Mouse (Mus musculus) midbrain, embryonic 11.5 days (tissue): ENCODE data around the gene Ribc1. TPM values are rescaled to one million over a fixed set of nuclear protein-coding genes. Genes with fewer than 3 reads are reported as not detected.

Source experiments
- ATAC-seq: fragments of 200-750 bp; cut with Nextera tagmentation; 2 replicates; pipeline ENCODE4 v1.8.0; 2017; ENCODE audit warnings: moderate TSS enrichment, moderate library complexity; ENCODE audit not compliant: low FRiP score
- DNase-seq: peaks from one replicate; pipeline ENCODE4 v3.0.0; 2015; ENCODE audit warnings: low spot score; ENCODE audit errors: missing footprints
- H3K27ac ChIP-seq: fragments of 300-500 bp; sonication (generic); 2 replicates; pipeline ENCODE4 v1.5.1; 2014; ENCODE audit warnings: low read depth, low read length
- H3K27me3 ChIP-seq: fragments of 300-500 bp; sonication (generic); 2 replicates; pipeline ENCODE4 v1.6.1; 2014; ENCODE audit warnings: mild to moderate bottlenecking, low read length, moderate library complexity, mixed read lengths; ENCODE audit not compliant: control insufficient read depth, insufficient read depth
- H3K36me3 ChIP-seq: fragments of 300-500 bp; sonication (generic); 2 replicates; pipeline ENCODE4 v1.6.1; 2014; ENCODE audit warnings: mild to moderate bottlenecking, low read length, moderate library complexity, mixed read lengths; ENCODE audit not compliant: control insufficient read depth, insufficient read depth
- H3K4me1 ChIP-seq: fragments of 300-500 bp; sonication (generic); 2 replicates; pipeline ENCODE4 v1.6.1; 2014; ENCODE audit warnings: low read length; ENCODE audit not compliant: control insufficient read depth, insufficient read depth
- H3K4me2 ChIP-seq: fragments of 300-500 bp; sonication (generic); 2 replicates; pipeline ENCODE4 v1.6.1; 2014; ENCODE audit warnings: mild to moderate bottlenecking, moderate library complexity
- H3K4me3 ChIP-seq: fragments of 300-500 bp; sonication (generic); 2 replicates; pipeline ENCODE4 v1.5.1; 2014; ENCODE audit warnings: low read depth, low read length
- H3K9ac ChIP-seq: fragments of 300-500 bp; sonication (generic); 2 replicates; pipeline ENCODE4 v1.6.1; 2014; ENCODE audit warnings: low read length
- H3K9me3 ChIP-seq: fragments of 300-500 bp; sonication (generic); 2 replicates; pipeline ENCODE4 v1.6.1; 2016; ENCODE audit warnings: low read length; ENCODE audit not compliant: control insufficient read depth
- WGBS: fragments of 180-500 bp; shearing (Covaris S2); extraction: QIAGEN DNeasy Blood & Tissue Kit; methylation state at CpG from one replicate; pipeline ENCODE4 v1.1.7; 2014; 5-methylcytosine and 5-hydroxymethylcytosine counted together
- polyA plus RNA-seq: library from polyadenylated mRNA; unstranded; fragments of >200 nt; fragmentation: Nextera tagmentation; extraction: Ambion mirVana; gene quantifications from 2 replicates; pipeline ENCODE4 v1.2.1, GENCODE M21; 2014

Ribc1 gene
- polyA plus RNA-seq = 6.3 and 6.6 TPM in 2 replicates

GRCm38 (mm10) chrX:152016151-152017145, at the start of gene Ribc1, which contains the start of gene Smc1a:
Gene Ribc1 (minus strand): TSS chrX:152016295.
Gene Smc1a (plus strand): TSS chrX:152016428.
- H3K9ac ChIP-seq = peak within 1 kb of the TSS; percentile 74
- H3K9me3 ChIP-seq = no peaks in the 10 kb centered on the region
- WGBS = 22% methylated on average over 63 of the region's 64 CpGs
- peak within 1 kb of the TSS; percentile 52 for H3K4me2 ChIP-seq
- H3K27me3 ChIP-seq = peaks cover 26% of the 10 kb centered on the region
- ATAC-seq (peak; percentile 98), DNase-seq (peak; percentile 97)
- peak within 1 kb of the TSS; percentile 81 for H3K27ac ChIP-seq
- H3K4me3 ChIP-seq = peak within 1 kb of the TSS; percentile 50
- H3K4me1 ChIP-seq = 0 out of 2 replicates have a peak, but pooled peaks cover 5% of the 10 kb centered on the region
- H3K36me3 ChIP-seq = no peaks in the 10 kb centered on the region

GRCm38 (mm10) chrX:152065674-152066073, 49.6 kb upstream of the Ribc1 start:
- WGBS = 64% methylated on average over 2 of the region's 2 CpGs
- Histone ChIP-seq H3K27me3 (peaks cover 50% of the 10 kb centered on the region), H3K27ac (no peak overlapping the region), H3K9ac (no peak overlapping the region), H3K36me3 (peaks cover 2% of the 10 kb centered on the region; the same call in 1 of the 2 replicates), H3K4me2 (no peak overlapping the region), H3K4me1 (no peaks in the 10 kb centered on the region), H3K9me3 (no peaks in the 10 kb centered on the region), H3K4me3 (no peak overlapping the region)
- no peak for DNase-seq
- no peak for ATAC-seq

- H3K9ac ChIP-seq = no peak overlapping the region
- DNase-seq (no peak), ATAC-seq (no peak)
- 89% methylated on average over 1 of the region's 1 CpGs for WGBS
- H3K27ac ChIP-seq = no peak overlapping the region
- H3K4me2 ChIP-seq = no peak overlapping the region
- H3K27me3 ChIP-seq = peaks cover 33% of the 10 kb centered on the region
- no peaks in the 10 kb centered on the region for H3K9me3 ChIP-seq
- H3K4me3 ChIP-seq = no peak overlapping the region
- no peaks in the 10 kb centered on the region for H3K4me1 ChIP-seq
- no peaks in the 10 kb centered on the region for H3K36me3 ChIP-seq
These were observed 38.0 kb upstream of the Ribc1 start for GRCm38 (mm10) chrX:152054094-152054493.

- Histone ChIP-seq H3K36me3 (no peaks in the 10 kb centered on the region), H3K9me3 (no peaks in the 10 kb centered on the region), H3K27me3 (peaks cover 30% of the 10 kb centered on the region), H3K4me2 (no peak overlapping the region), H3K4me1 (no peaks in the 10 kb centered on the region), H3K4me3 (no peak overlapping the region), H3K27ac (no peak overlapping the region), H3K9ac (no peak overlapping the region)
- WGBS = 75% methylated on average over 3 of the region's 3 CpGs
- DNase-seq (no peak), ATAC-seq (no peak)
These were observed 36.5 kb upstream of the Ribc1 start for GRCm38 (mm10) chrX:152052546-152052945.

GRCm38 (mm10) chrX:152047230-152047629, 31.1 kb upstream of the Ribc1 start:
- no peak for ATAC-seq
- Histone ChIP-seq H3K4me1 (no peaks in the 10 kb centered on the region), H3K9ac (no peak overlapping the region), H3K27me3 (peaks cover 35% of the 10 kb centered on the region), H3K4me2 (no peak overlapping the region), H3K27ac (no peak overlapping the region), H3K36me3 (peaks cover 4% of the 10 kb centered on the region; the same call in 1 of the 2 replicates), H3K4me3 (no peak overlapping the region), H3K9me3 (no peaks in the 10 kb centered on the region)
- peak; percentile 72 for DNase-seq

GRCm38 (mm10) chrX:152039865-152040264, 23.8 kb upstream of the Ribc1 start:
- H3K27me3 ChIP-seq = peaks cover 34% of the 10 kb centered on the region

GRCm38 (mm10) chrX:152019294-152019693, 3.2 kb upstream of the Ribc1 start:
- Histone ChIP-seq H3K4me3 (no peak overlapping the region), H3K36me3 (no peaks in the 10 kb centered on the region), H3K27ac (no peak overlapping the region), H3K4me2 (no peak overlapping the region), H3K27me3 (peaks cover 28% of the 10 kb centered on the region), H3K9ac (no peak overlapping the region), H3K4me1 (0 out of 2 replicates have a peak, but pooled peaks cover 5% of the 10 kb centered on the region), H3K9me3 (no peaks in the 10 kb centered on the region)
- ATAC-seq = no peak
- 87% methylated on average over 2 of the region's 2 CpGs for WGBS
- no peak for DNase-seq

More at GRCm38 (mm10) chrX:152039865-152040264, 23.8 kb upstream of the Ribc1 start:
- H3K36me3 ChIP-seq = peaks cover 5% of the 10 kb centered on the region; the same call in 1 of the 2 replicates
- no peak overlapping the region for H3K4me3 ChIP-seq
- no peaks in the 10 kb centered on the region for H3K4me1 ChIP-seq
- ATAC-seq = no peak
- no peak overlapping the region for H3K4me2 ChIP-seq
- H3K9ac ChIP-seq = no peak overlapping the region
- no peak overlapping the region for H3K27ac ChIP-seq
- no peak for DNase-seq
- H3K9me3 ChIP-seq = no peaks in the 10 kb centered on the region

- Histone ChIP-seq H3K4me1 (0 out of 2 replicates have a peak, but pooled peaks cover 5% of the 10 kb centered on the region), H3K9ac (peak overlapping the region; percentile 74), H3K36me3 (no peaks in the 10 kb centered on the region), H3K27ac (no peak overlapping the region), H3K9me3 (no peaks in the 10 kb centered on the region), H3K4me3 (peak overlapping the region; percentile 50), H3K4me2 (peak overlapping the region; percentile 52), H3K27me3 (peaks cover 26% of the 10 kb centered on the region)
- ATAC-seq = no peak
- WGBS = 23% methylated on average over 14 of the region's 14 CpGs
- DNase-seq = no peak
These were observed 1.1 kb upstream of the Ribc1 start for GRCm38 (mm10) chrX:152017186-152017585.

GRCm38 (mm10) chrX:152015752-152016150, 344 bp downstream of the Ribc1 start:
- peak overlapping the region; percentile 42 for H3K4me2 ChIP-seq
- H3K27ac ChIP-seq = peak overlapping the region; percentile 76
- 0 out of 2 replicates have a peak, but pooled peaks cover 5% of the 10 kb centered on the region for H3K4me1 ChIP-seq
- no peaks in the 10 kb centered on the region for H3K9me3 ChIP-seq
- no peaks in the 10 kb centered on the region for H3K36me3 ChIP-seq
- DNase-seq (no peak), ATAC-seq (no peak; the same call in 1 of the 2 replicates)
- 15% methylated on average over 11 of the region's 11 CpGs for WGBS
- peaks cover 23% of the 10 kb centered on the region for H3K27me3 ChIP-seq
- peak overlapping the region; percentile 71 for H3K9ac ChIP-seq
- H3K4me3 ChIP-seq = peak overlapping the region; percentile 50
